Mouse (Mus musculus) testis, adult 2 months (tissue): ENCODE results near the gene Ccdc63.
A peak's percentile ranks its signal among the peaks of the same experiment; 100 is the strongest.

ENCODE experiments used
- CTCF ChIP-seq: fragments of 200-500 bp; IDR thresholded peaks from 2 replicates; pipeline ENCODE4 v1.5.1; 2012; ENCODE audit warnings: low read depth, mild to moderate bottlenecking, inconsistent platforms, low read length, moderate library complexity; ENCODE audit not compliant: control insufficient read depth, insufficient read depth, insufficient replicate concordance
- POLR2A ChIP-seq: fragments of 200-500 bp; IDR thresholded peaks from 2 replicates; pipeline ENCODE4 v1.6.1; 2012; ENCODE audit warnings: low read depth, mild to moderate bottlenecking, inconsistent platforms, low read length, moderate library complexity; ENCODE audit not compliant: control insufficient read depth

DNA sequence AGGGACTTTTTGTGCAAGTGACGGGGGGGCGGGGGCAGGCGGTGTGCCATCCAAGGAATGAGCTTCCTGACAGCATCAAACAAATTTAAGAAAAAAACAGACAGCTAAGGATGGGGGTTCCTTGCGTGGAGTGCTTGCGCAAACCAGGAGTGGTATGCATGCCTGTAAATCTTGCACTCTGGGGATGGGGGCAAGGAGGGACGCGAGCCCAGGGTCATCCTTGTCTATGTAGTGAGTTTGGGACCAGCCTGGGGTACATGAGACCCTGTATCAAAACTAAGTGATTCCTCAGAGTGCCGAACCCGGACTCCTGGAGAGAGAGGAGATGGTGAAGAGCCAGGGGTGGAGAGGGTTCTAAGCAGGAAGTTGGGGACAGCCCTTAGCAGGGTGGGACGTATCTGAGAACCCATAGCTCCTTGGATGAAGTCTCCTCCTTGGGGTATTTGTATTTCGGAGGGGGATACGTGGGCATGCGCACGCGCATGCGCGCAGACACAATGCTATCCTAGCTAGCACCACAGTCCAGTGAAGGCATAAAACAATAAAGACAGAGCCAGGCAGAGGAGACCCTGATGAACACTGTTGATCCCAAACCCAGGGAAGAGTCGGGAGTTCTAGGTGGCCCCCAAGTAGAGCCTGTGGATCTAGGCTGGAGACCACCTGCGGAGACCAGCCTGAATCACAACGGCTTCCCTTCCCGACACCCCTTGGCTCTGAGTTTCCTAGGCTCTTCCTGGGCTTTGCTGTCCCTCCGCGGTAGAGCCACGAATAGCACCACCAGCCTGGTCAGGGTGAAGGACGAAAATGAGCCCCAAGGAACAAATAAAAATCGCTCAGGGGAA is 29.3 kb downstream of the Ccdc63 start:
- TF ChIP-seq POLR2A (no peak), CTCF (peak; percentile 12; the same call in 1 of the 2 replicates)
